Mouse (Mus musculus): ENCODE measurements around the gene Rreb1.

The Rreb1 gene

GRCm38 (mm10) chr13:37969988-37970387 is 191.8 kb downstream of the Rreb1 start:
- DNase-seq (ENCODE audit: low spot score in 2 of 2): no peak

- DNase-seq (ENCODE audit: low spot score in 2 of 2): no peak
Observed at GRCm38 (mm10) chr13:37970887-37971530, 192.8 kb downstream of the Rreb1 start.

- no peak for DNase-seq (ENCODE audit: low spot score in 2 of 2)
Observed at GRCm38 (mm10) chr13:37974036-37974435, 195.8 kb downstream of the Rreb1 start.

GRCm38 (mm10) chr13:37974731-37975130 is 196.5 kb downstream of the Rreb1 start:
- no peak for DNase-seq (ENCODE audit: low spot score in 2 of 2)

- DNase-seq (ENCODE audit: low spot score in 2 of 2): no peak
Observed at GRCm38 (mm10) chr13:37979506-37979905, 201.3 kb downstream of the Rreb1 start.

GRCm38 (mm10) chr13:37980346-37980745 is 202.1 kb downstream of the Rreb1 start:
- peak in 1 of 2 experiments; percentile 7 for DNase-seq (ENCODE audit: low spot score in 2 of 2)

GRCm38 (mm10) chr13:37981063-37981462 is 202.9 kb downstream of the Rreb1 start:
- peak in 1 of 2 experiments; percentile 7 for DNase-seq (ENCODE audit: low spot score in 2 of 2)

GRCm38 (mm10) chr13:37986166-37986565 is 208.0 kb downstream of the Rreb1 start:
- no peak for DNase-seq (ENCODE audit: low spot score in 2 of 2)

- DNase-seq (ENCODE audit: low spot score in 2 of 2): peak in 1 of 2 experiments; percentile 3
Observed at GRCm38 (mm10) chr13:37989701-37990100, 211.5 kb downstream of the Rreb1 start.

- no peak for DNase-seq (ENCODE audit: low spot score in 2 of 2)
Observed at GRCm38 (mm10) chr13:37992638-37993371, 214.6 kb downstream of the Rreb1 start.

GRCm38 (mm10) chr13:37993376-37993703 is 215.1 kb downstream of the Rreb1 start:
- DNase-seq (ENCODE audit: low spot score in 2 of 2): peak in 1 of 2 experiments; percentile 43

GRCm38 (mm10) chr13:37993704-37994404 is 215.7 kb downstream of the Rreb1 start, which contains the start of gene Ssr1:
TSS of gene Ssr1 (minus strand) at chr13:37994217.
- DNase-seq (ENCODE audit: low spot score in 2 of 2): peak; percentile 94 to 99

GRCm38 (mm10) chr13:37994405-37994749 is 216.2 kb downstream of the Rreb1 start:
- no peak for DNase-seq (ENCODE audit: low spot score in 2 of 2)

- no peak for DNase-seq (ENCODE audit: low spot score in 2 of 2)
Observed at GRCm38 (mm10) chr13:37999713-38000112, 221.5 kb downstream of the Rreb1 start.
